Mouse (Mus musculus) ES-E14 (cell line): Measurements from ENCODE around the gene Rbpj. TPM values are rescaled to one million over a fixed set of nuclear protein-coding genes. Genes with fewer than 3 reads are reported as not detected.

ENCODE experiments used
- DNase-seq: peaks from one replicate; pipeline ENCODE4 v3.0.0-alpha.2; 2013; ENCODE audit warnings: low read depth, low spot score
- H3K27ac ChIP-seq: 2 replicates; pipeline ENCODE4 v1.5.1; 2012; ENCODE audit warnings: low read depth, mild to moderate bottlenecking, low read length, moderate library complexity, mixed read lengths; ENCODE audit not compliant: poor library complexity, insufficient read depth, severe bottlenecking
- H3K36me3 ChIP-seq: 2 replicates; pipeline ENCODE4 v1.6.1; 2012; ENCODE audit warnings: mild to moderate bottlenecking, low read length, moderate library complexity, mixed read lengths; ENCODE audit not compliant: control insufficient read depth, poor library complexity, insufficient read depth, severe bottlenecking
- H3K4me1 ChIP-seq, 2 experiments: fragments of 150-350 bp in 1 of 2; sonication (generic) in 1 of 2; 2 replicates each; pipeline ENCODE4 v1.6.1; 2012; ENCODE audit warnings: low read length in 2 of 2, mild to moderate bottlenecking in 1 of 2, mixed read lengths in 1 of 2; ENCODE audit not compliant: control insufficient read depth in 2 of 2, insufficient read depth in 2 of 2, poor library complexity in 1 of 2
- H3K4me3 ChIP-seq, 2 experiments: fragments of 150-350 bp in 1 of 2; sonication (generic) in 1 of 2; 2 replicates each; pipeline ENCODE4 v1.5.1; 2012; ENCODE audit warnings: low read length in 2 of 2, low read depth in 1 of 2, mild to moderate bottlenecking in 1 of 2, mixed read lengths in 1 of 2; ENCODE audit not compliant: insufficient read depth in 1 of 2, poor library complexity in 1 of 2, severe bottlenecking in 1 of 2
- H3K9ac ChIP-seq: 2 replicates; pipeline ENCODE4 v1.6.1; 2012; ENCODE audit warnings: low read depth, mild to moderate bottlenecking, low read length, mixed read lengths; ENCODE audit not compliant: poor library complexity, insufficient read depth, severe bottlenecking
- H3K9me3 ChIP-seq: fragments of 150-350 bp; sonication (generic); 2 replicates; pipeline ENCODE4 v1.6.1; 2012; ENCODE audit warnings: low read depth, mild to moderate bottlenecking, low read length; ENCODE audit not compliant: control insufficient read depth, insufficient read depth
- CHD2 ChIP-seq: IDR thresholded peaks from 2 replicates; pipeline ENCODE4 v1.6.1; 2014; ENCODE audit warnings: mild to moderate bottlenecking, low read depth, low read length, inconsistent platforms
- HCFC1 ChIP-seq: IDR thresholded peaks from 2 replicates; pipeline ENCODE4 v1.6.1; 2012; ENCODE audit warnings: low read length, inconsistent platforms, borderline replicate concordance; ENCODE audit not compliant: insufficient read depth
- MAFK ChIP-seq: IDR thresholded peaks from 2 replicates; pipeline ENCODE4 v1.6.1; 2014; ENCODE audit warnings: mild to moderate bottlenecking, low read depth, low read length, inconsistent platforms; ENCODE audit not compliant: insufficient read depth
- ZC3H11A ChIP-seq: IDR thresholded peaks from 2 replicates; pipeline ENCODE4 v1.6.1; 2012; ENCODE audit warnings: low read depth, mild to moderate bottlenecking, inconsistent platforms, low read length, borderline replicate concordance
- ZNF384 ChIP-seq: IDR thresholded peaks from 2 replicates; pipeline ENCODE4 v1.6.1; 2012; ENCODE audit warnings: low read depth, low read length, inconsistent platforms
- in situ Hi-C, 2 experiments: fragments of 600-800 bp; cut with MboI; formaldehyde crosslinking; loops; one replicate each; pipeline ENCODE4 v1.15.1; 2025; ENCODE audit warnings: low sequenced_read_pairs in 2 of 2, inconsistent platforms in 1 of 2; ENCODE audit not compliant: unreplicated experiment in 2 of 2
- total RNA-seq: library from RNA; depleted of rRNA; stranded (reverse); fragments of 300-350 nt; gene quantifications from 2 replicates; pipeline ENCODE4 v1.2.3, GENCODE M21; 2012

The Rbpj gene
- total RNA-seq, 1 experiment: 159 TPM

- H3K9ac ChIP-seq: no peak overlapping the region
- no peak for TF ChIP-seq HCFC1
- no peak overlapping the region for H3K4me3 ChIP-seq
- no peak for DNase-seq
- peaks cover 2 to 11% of the 10 kb centered on the region in 2 experiments; a peak in 1 of 4 replicates for H3K4me1 ChIP-seq
- no peaks in the 10 kb centered on the region for H3K36me3 ChIP-seq
- H3K9me3 ChIP-seq: no peaks in the 10 kb centered on the region
- H3K27ac ChIP-seq: no peak overlapping the region
- in situ Hi-C loops: no loop called here
Measured at GRCm38 (mm10) chr5:53490697-53491099, 24.7 kb downstream of the Rbpj start.

GRCm38 (mm10) chr5:53493756-53494155, 27.8 kb downstream of the Rbpj start:
- no peak overlapping the region for H3K4me3 ChIP-seq
- H3K4me1 ChIP-seq: peaks cover 0 to 2% of the 10 kb centered on the region in 2 experiments; a peak in 1 of 4 replicates
- H3K9me3 ChIP-seq: no peaks in the 10 kb centered on the region
- TF ChIP-seq MAFK (no peak), HCFC1 (no peak), ZC3H11A (no peak), CHD2 (no peak), ZNF384 (no peak)
- no peak for DNase-seq
- H3K27ac ChIP-seq: no peak overlapping the region
- no peaks in the 10 kb centered on the region for H3K36me3 ChIP-seq
- in situ Hi-C loops: no loop called here
- no peak overlapping the region for H3K9ac ChIP-seq

DNA sequence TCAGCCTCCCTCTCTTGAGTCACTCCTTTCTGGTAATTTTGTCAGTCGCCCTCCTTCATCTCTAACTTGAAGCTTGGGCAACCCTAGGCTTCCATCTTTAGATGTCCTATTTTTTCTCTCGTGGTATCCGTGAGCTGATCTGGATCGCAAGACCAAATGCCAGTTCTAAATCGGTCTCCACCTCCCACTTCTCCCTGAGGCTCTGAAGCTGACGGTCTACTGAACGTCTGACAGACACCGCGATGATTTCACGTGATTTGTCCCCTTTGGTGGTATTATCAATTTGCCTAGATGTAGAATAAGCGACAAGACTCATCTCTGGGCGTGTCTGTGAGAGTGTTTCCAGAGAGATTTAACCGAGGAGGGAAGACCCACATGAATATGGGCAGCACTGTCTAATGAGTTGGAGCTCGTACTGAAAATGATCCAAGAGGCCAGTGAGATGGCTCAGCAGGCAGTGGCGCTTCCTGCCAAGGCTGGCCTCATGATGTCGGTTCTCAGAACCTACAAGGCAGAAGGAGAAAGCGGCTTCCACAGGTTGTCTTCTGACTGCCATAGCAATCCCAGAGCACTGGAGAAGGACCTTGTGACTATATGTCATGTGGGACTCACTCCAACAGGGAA, 28.7 kb downstream of the Rbpj start:
- Histone ChIP-seq H3K27ac (no peak overlapping the region), H3K36me3 (no peaks in the 10 kb centered on the region), H3K9ac (no peak overlapping the region), H3K9me3 (no peaks in the 10 kb centered on the region), H3K4me1 (peaks cover 0 to 2% of the 10 kb centered on the region in 2 experiments; a peak in 1 of 4 replicates), H3K4me3 (no peak overlapping the region)
- no peak for DNase-seq
- in situ Hi-C loops: no loop called here
- TF ChIP-seq ZNF384 (no peak), ZC3H11A (no peak), MAFK (no peak), CHD2 (no peak), HCFC1 (no peak)

DNA sequence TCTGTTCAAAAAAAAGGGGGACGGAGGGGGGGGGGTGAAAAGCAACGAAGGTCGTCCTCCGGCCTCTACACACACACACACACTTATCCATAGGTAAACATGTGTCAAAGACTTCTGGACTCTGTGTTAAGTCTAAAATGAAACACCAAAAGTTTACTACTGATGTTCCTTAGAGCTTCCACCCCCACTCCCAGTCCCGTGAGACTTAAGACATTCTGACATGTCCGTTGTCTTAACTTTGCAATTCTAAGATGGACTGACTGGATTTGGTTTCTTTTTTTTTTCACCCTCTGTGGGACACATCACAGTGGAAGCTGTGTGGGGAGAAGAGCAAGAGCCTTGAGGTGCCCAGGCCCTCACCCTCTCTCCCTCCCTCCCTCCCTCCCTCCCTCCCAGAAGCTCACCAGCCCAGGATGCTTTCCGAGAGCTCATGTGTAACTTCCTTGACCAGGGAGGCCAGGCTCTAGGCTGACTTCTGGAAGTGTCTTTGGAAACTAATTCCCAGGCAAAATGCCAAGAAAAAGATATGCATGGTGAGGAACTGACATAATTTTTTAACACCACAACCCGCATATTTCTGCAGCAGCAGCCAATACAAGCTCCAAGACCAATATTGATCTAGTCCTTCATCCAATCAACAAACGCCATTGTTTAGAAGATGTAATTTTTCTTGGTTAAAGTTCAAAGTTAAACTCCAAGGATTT, 31.0 kb downstream of the Rbpj start:
- Histone ChIP-seq H3K4me1 (peaks cover 0 to 12% of the 10 kb centered on the region in 2 experiments; a peak in 2 of 4 replicates), H3K9me3 (no peaks in the 10 kb centered on the region), H3K36me3 (no peaks in the 10 kb centered on the region), H3K27ac (no peak overlapping the region), H3K9ac (no peak overlapping the region), H3K4me3 (no peak overlapping the region)
- in situ Hi-C loops: no loop called here
- TF ChIP-seq CHD2: no peak
- TF ChIP-seq MAFK: no peak
- TF ChIP-seq ZC3H11A: no peak
- no peak for TF ChIP-seq ZNF384
- TF ChIP-seq HCFC1: no peak
- no peak for DNase-seq
